Mouse (Mus musculus) liver, embryonic 13.5 days (tissue): ENCODE data around the gene Ywhah. TPM values are rescaled to one million over a fixed set of nuclear protein-coding genes. Genes with fewer than 3 reads are reported as not detected.

Source experiments
- ATAC-seq: fragments of 200-750 bp; cut with Nextera tagmentation; 2 replicates; pipeline ENCODE4 v1.8.0; 2017; ENCODE audit warnings: low read depth, mild to moderate bottlenecking, moderate number of reproducible peaks, moderate library complexity
- DNase-seq: peaks from one replicate; pipeline ENCODE4 v3.0.0; 2022
- H3K27ac ChIP-seq: fragments of 300-500 bp; sonication (generic); 2 replicates; pipeline ENCODE4 v1.5.1; 2015; ENCODE audit warnings: moderate library complexity, mild to moderate bottlenecking, inconsistent platforms
- H3K27me3 ChIP-seq: fragments of 300-500 bp; sonication (generic); 2 replicates; pipeline ENCODE4 v1.6.1; 2015; ENCODE audit warnings: mild to moderate bottlenecking, inconsistent platforms
- H3K36me3 ChIP-seq: fragments of 300-500 bp; sonication (generic); 2 replicates; pipeline ENCODE4 v1.6.1; 2015; ENCODE audit warnings: mild to moderate bottlenecking, inconsistent platforms
- H3K4me1 ChIP-seq: fragments of 300-500 bp; sonication (generic); replicated peaks from 2 replicates; pipeline ENCODE4 v1.6.1; 2015; ENCODE audit warnings: inconsistent platforms
- H3K4me2 ChIP-seq: fragments of 300-500 bp; sonication (generic); 2 replicates; pipeline ENCODE4 v1.6.1; 2015; ENCODE audit warnings: inconsistent platforms, mild to moderate bottlenecking, moderate library complexity
- H3K4me3 ChIP-seq: fragments of 300-500 bp; sonication (generic); replicated peaks from 2 replicates; pipeline ENCODE4 v1.5.1; 2015; ENCODE audit warnings: mild to moderate bottlenecking, inconsistent platforms
- H3K9ac ChIP-seq: fragments of 300-500 bp; sonication (generic); 2 replicates; pipeline ENCODE4 v1.6.1; 2015; ENCODE audit warnings: mild to moderate bottlenecking, inconsistent platforms
- H3K9me3 ChIP-seq: fragments of 300-500 bp; sonication (generic); replicated peaks from 2 replicates; pipeline ENCODE4 v1.6.1; 2016; ENCODE audit warnings: inconsistent platforms
- WGBS: fragments of 180-500 bp; shearing (Covaris S2); methylation state at CpG from one replicate; pipeline ENCODE4 v1.1.7; 2015; ENCODE audit not compliant: insufficient replicate concordance; 5-methylcytosine and 5-hydroxymethylcytosine counted together
- polyA plus RNA-seq: library from polyadenylated mRNA; unstranded; fragments of >200 nt; fragmentation: Nextera tagmentation; extraction: Ambion mirVana; gene quantifications from 2 replicates; pipeline ENCODE4 v1.2.1, GENCODE M21; 2015

Gene Ywhah
- polyA plus RNA-seq, 1 experiment from 2014 or later: 248 TPM

GRCm38 (mm10) chr5:32998783-32999182, 19.8 kb upstream of the Ywhah start:
- WGBS: 68% methylated on average over 4 of the region's 4 CpGs
- DNase-seq (no peak), ATAC-seq (no peak)
- no peak overlapping the region for H3K27ac ChIP-seq
- no peaks in the 10 kb centered on the region for H3K36me3 ChIP-seq
- H3K9ac ChIP-seq: no peak overlapping the region
- H3K9me3 ChIP-seq: no peaks in the 10 kb centered on the region
- no peak overlapping the region for H3K4me2 ChIP-seq
- H3K27me3 ChIP-seq: peaks cover 7% of the 10 kb centered on the region
- H3K4me3 ChIP-seq: no peak overlapping the region
- H3K4me1 ChIP-seq: no peaks in the 10 kb centered on the region

- Histone ChIP-seq H3K9ac (no peak overlapping the region), H3K36me3 (no peaks in the 10 kb centered on the region), H3K27ac (no peak overlapping the region), H3K9me3 (no peaks in the 10 kb centered on the region), H3K4me2 (no peak overlapping the region), H3K4me1 (no peaks in the 10 kb centered on the region; the same call in 1 of the 2 replicates), H3K27me3 (peaks cover 7% of the 10 kb centered on the region; the same call in 1 of the 2 replicates), H3K4me3 (no peak overlapping the region)
- ATAC-seq: no peak
- WGBS: 65% methylated on average over 5 of the region's 5 CpGs
- DNase-seq: no peak
Measured at GRCm38 (mm10) chr5:33001111-33001510, 17.5 kb upstream of the Ywhah start.

DNA sequence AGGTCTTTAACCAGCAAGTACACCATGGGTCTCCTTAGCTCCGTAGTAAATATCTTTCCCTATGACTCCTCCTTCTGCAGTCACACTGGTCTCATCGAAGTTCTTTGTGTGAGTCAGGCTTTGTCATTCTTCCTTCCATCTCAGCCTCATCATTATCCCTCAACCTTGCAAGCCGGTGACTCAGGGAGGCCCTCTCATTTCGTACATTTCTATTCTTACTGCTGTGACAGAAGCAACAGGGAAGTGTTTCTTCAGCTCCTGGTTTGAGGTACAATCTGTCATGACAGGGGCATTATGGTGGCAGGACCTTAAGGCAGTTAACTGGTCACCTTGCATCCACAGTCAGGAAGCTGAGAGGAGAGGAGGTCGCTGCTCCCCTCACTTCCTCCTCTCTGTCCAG, 15.8 kb upstream of the Ywhah start:
- DNase-seq: no peak
- Histone ChIP-seq H3K27me3 (peaks cover 7% of the 10 kb centered on the region; the same call in 1 of the 2 replicates), H3K4me2 (no peak overlapping the region), H3K9ac (no peak overlapping the region), H3K9me3 (no peaks in the 10 kb centered on the region), H3K4me1 (no peaks in the 10 kb centered on the region; the same call in 1 of the 2 replicates), H3K27ac (no peak overlapping the region), H3K4me3 (no peak overlapping the region), H3K36me3 (no peaks in the 10 kb centered on the region)
- ATAC-seq: no peak
- WGBS: 64% methylated on average over 5 of the region's 5 CpGs

DNA sequence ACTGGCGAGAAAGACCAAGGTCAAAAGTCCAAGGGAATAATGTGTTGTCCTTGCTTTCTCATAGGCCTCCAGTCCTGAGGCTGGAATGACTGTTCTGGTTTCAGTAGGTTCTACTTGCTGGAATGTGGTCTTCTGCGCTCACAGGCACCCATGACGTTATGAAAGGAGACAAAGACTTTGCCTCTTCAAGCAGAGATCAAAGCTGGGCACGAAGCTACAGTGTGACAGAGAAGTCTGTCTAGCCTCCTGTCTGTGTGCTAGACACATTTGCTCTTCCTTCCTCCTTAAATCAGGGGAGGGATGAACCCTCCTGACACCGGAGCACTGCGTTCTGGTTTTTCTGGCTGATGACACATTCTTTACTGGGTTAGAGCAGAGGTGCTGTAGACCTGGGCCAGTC, 15.1 kb upstream of the Ywhah start:
- Histone ChIP-seq H3K27me3 (peaks cover 7% of the 10 kb centered on the region; the same call in 1 of the 2 replicates), H3K27ac (no peak overlapping the region), H3K4me3 (no peak overlapping the region), H3K4me2 (no peak overlapping the region), H3K9me3 (no peaks in the 10 kb centered on the region), H3K9ac (no peak overlapping the region), H3K4me1 (no peaks in the 10 kb centered on the region; the same call in 1 of the 2 replicates), H3K36me3 (no peaks in the 10 kb centered on the region)
- ATAC-seq (no peak), DNase-seq (no peak)
- WGBS: 62% methylated on average over 6 of the region's 6 CpGs

DNA sequence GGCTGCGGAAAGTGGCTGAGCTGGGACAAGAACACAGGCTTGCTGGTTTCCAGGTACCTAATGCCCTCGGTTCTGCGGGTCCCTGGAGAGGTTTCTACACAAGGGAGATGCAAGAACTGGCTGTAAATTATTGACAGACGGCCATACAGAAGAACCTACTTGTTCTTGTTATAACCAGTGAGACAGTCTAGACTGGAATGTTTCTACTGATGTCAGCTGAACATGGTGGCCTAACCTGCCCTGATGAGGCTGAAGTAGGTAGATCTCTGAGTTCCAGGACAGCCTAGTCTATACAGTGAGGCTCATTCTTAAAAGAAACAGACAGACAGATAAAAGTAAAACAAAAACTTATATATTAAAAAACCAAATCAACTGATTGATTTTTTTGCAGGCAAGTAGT, 14.5 kb upstream of the Ywhah start:
- ATAC-seq (no peak), DNase-seq (no peak)
- H3K9ac ChIP-seq: no peak overlapping the region
- no peak overlapping the region for H3K27ac ChIP-seq
- WGBS: 61% methylated on average over 4 of the region's 4 CpGs
- H3K4me2 ChIP-seq: no peak overlapping the region
- H3K4me1 ChIP-seq: no peaks in the 10 kb centered on the region; the same call in 1 of the 2 replicates
- no peak overlapping the region for H3K4me3 ChIP-seq
- H3K36me3 ChIP-seq: no peaks in the 10 kb centered on the region
- H3K27me3 ChIP-seq: peaks cover 7% of the 10 kb centered on the region; the same call in 1 of the 2 replicates
- H3K9me3 ChIP-seq: no peaks in the 10 kb centered on the region

DNA sequence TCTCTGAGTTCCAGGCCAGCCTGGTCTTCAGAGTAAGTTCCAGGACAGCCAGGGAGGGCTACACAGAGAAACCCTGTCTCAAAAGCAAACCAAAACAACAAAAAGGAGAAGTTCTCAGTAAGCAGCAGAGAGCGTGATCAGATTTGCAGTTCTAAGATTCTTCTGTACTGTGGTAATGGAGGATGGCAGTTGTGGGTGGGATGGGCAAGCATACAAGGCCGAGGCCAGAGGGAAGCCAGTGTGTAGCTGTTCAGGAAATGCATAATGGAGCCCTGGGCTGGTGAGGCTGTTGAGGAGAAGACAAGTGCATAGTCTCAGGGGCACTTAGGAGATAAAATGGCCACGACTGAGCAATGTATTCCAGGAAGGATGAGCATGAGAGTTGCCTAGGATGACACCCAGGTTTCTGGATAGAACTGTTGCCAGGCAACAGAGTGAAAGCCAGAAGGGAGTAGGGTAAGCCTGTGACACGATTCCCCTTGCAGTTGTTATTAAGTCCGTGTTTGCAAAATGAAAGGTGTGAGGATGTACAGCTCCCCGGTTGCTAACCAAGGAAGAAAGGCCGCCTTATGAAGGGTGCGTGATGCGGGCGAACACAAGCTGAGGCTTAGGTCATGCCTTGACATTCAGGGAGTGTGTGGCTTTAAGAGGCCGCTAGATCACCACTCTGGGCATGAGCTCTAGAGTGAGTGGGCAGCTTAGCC, 13.0 kb upstream of the Ywhah start:
- H3K4me1 ChIP-seq: peaks cover 6% of the 10 kb centered on the region; the same call in 1 of the 2 replicates
- WGBS: 58% methylated on average over 11 of the region's 11 CpGs
- H3K27me3 ChIP-seq: peaks cover 12% of the 10 kb centered on the region; the same call in 1 of the 2 replicates
- DNase-seq: no peak
- H3K27ac ChIP-seq: no peak overlapping the region
- no peaks in the 10 kb centered on the region for H3K9me3 ChIP-seq
- no peak overlapping the region for H3K9ac ChIP-seq
- H3K4me2 ChIP-seq: no peak overlapping the region
- ATAC-seq: no peak; the same call in 1 of the 2 replicates
- H3K36me3 ChIP-seq: no peaks in the 10 kb centered on the region
- H3K4me3 ChIP-seq: no peak overlapping the region

DNA sequence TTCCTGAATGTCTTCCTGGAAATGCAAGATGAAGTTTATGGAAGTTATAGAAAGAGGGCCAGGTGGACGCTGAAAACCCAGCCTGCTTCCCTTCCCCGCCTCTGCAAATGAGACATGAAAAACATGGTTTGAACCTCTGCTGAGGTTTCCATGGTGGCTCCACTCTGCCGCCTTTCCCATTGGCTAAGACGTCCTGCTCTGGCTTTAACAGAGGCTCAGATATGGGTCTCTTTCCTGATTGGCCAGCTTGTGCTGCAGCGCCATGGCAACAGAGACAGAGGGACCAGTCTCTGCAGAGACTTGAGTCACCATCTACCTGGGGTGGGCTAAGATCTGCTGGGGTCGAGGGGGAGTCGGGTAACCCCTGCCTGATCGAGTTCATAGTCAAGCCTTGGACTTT, 11.9 kb upstream of the Ywhah start:
- H3K4me1 ChIP-seq: peaks cover 7% of the 10 kb centered on the region
- H3K4me3 ChIP-seq: no peak overlapping the region
- no peak overlapping the region for H3K27ac ChIP-seq
- no peak overlapping the region for H3K4me2 ChIP-seq
- peaks cover 14% of the 10 kb centered on the region; the same call in 1 of the 2 replicates for H3K27me3 ChIP-seq
- H3K36me3 ChIP-seq: no peaks in the 10 kb centered on the region
- H3K9me3 ChIP-seq: no peaks in the 10 kb centered on the region
- H3K9ac ChIP-seq: no peak overlapping the region
- ATAC-seq: no peak
- WGBS: 45% methylated on average over 8 of the region's 8 CpGs
- DNase-seq: no peak

- no peak overlapping the region for H3K9ac ChIP-seq
- peaks cover 17% of the 10 kb centered on the region; the same call in 1 of the 2 replicates for H3K27me3 ChIP-seq
- DNase-seq: no peak
- H3K9me3 ChIP-seq: no peaks in the 10 kb centered on the region
- no peak overlapping the region for H3K27ac ChIP-seq
- H3K36me3 ChIP-seq: no peaks in the 10 kb centered on the region
- no peak overlapping the region for H3K4me3 ChIP-seq
- H3K4me1 ChIP-seq: peaks cover 10% of the 10 kb centered on the region
- no peak for ATAC-seq
- WGBS: 66% methylated on average over 4 of the region's 4 CpGs
- H3K4me2 ChIP-seq: no peak overlapping the region
Measured at GRCm38 (mm10) chr5:33007371-33007770, 11.2 kb upstream of the Ywhah start.

GRCm38 (mm10) chr5:33009301-33009700, 9.3 kb upstream of the Ywhah start:
- H3K9ac ChIP-seq: no peak overlapping the region
- no peak overlapping the region for H3K4me3 ChIP-seq
- H3K36me3 ChIP-seq: no peaks in the 10 kb centered on the region

GRCm38 (mm10) chr5:33009818-33010812, 8.5 kb upstream of the Ywhah start:
- H3K4me3 ChIP-seq: no peak overlapping the region
- H3K9me3 ChIP-seq: no peaks in the 10 kb centered on the region
- H3K4me2 ChIP-seq: no peak overlapping the region
- no peaks in the 10 kb centered on the region for H3K36me3 ChIP-seq
- ATAC-seq: no peak
- peaks cover 10% of the 10 kb centered on the region for H3K4me1 ChIP-seq
- peaks cover 17% of the 10 kb centered on the region; the same call in 1 of the 2 replicates for H3K27me3 ChIP-seq
- no peak overlapping the region for H3K27ac ChIP-seq
- 45% methylated on average over 14 of the region's 14 CpGs for WGBS
- DNase-seq: no peak
- no peak overlapping the region for H3K9ac ChIP-seq

More at GRCm38 (mm10) chr5:33009301-33009700, 9.3 kb upstream of the Ywhah start:
- H3K4me2 ChIP-seq: no peak overlapping the region
- peaks cover 10% of the 10 kb centered on the region for H3K4me1 ChIP-seq
- DNase-seq (no peak), ATAC-seq (no peak)
- H3K9me3 ChIP-seq: no peaks in the 10 kb centered on the region
- no peak overlapping the region for H3K27ac ChIP-seq
- 53% methylated on average over 2 of the region's 2 CpGs for WGBS
- peaks cover 17% of the 10 kb centered on the region; the same call in 1 of the 2 replicates for H3K27me3 ChIP-seq
